Mouse (Mus musculus) ES-Bruce4 (cell line): ENCODE results near the gene Aym1. TPM values are rescaled to one million over a fixed set of nuclear protein-coding genes. Genes with fewer than 3 reads are reported as not detected.

ENCODE experiments used
- H3K27ac ChIP-seq: 2 replicates; pipeline ENCODE4 v1.5.1; 2012; ENCODE audit warnings: low read length, inconsistent platforms; ENCODE audit not compliant: insufficient read depth
- H3K27me3 ChIP-seq: 2 replicates; pipeline ENCODE4 v1.6.1; 2012; ENCODE audit warnings: mild to moderate bottlenecking, low read length, inconsistent platforms; ENCODE audit not compliant: control insufficient read depth, poor library complexity, insufficient read depth, severe bottlenecking
- H3K36me3 ChIP-seq: 2 replicates; pipeline ENCODE4 v1.6.1; 2012; ENCODE audit warnings: inconsistent platforms, mild to moderate bottlenecking, low read length, moderate library complexity; ENCODE audit not compliant: control insufficient read depth, poor library complexity, insufficient read depth, severe bottlenecking
- H3K4me1 ChIP-seq: one replicate; pipeline ENCODE4 v1.8.1; 2011; ENCODE audit warnings: low read length; ENCODE audit not compliant: control insufficient read depth, insufficient read depth
- H3K4me3 ChIP-seq: 2 replicates; pipeline ENCODE4 v1.5.1; 2011; ENCODE audit warnings: low read depth, mild to moderate bottlenecking, low read length
- H3K9ac ChIP-seq: 2 replicates; pipeline ENCODE4 v1.6.1; 2012; ENCODE audit warnings: low read depth, mild to moderate bottlenecking, inconsistent platforms; ENCODE audit not compliant: poor library complexity, severe bottlenecking
- H3K9me3 ChIP-seq: replicated peaks from 2 replicates; pipeline ENCODE4 v1.6.1; 2012; ENCODE audit warnings: mild to moderate bottlenecking, low read length, inconsistent platforms; ENCODE audit not compliant: control insufficient read depth, poor library complexity, insufficient read depth, severe bottlenecking
- CTCF ChIP-seq: IDR thresholded peaks from one replicate; pipeline ENCODE4 v1.8.1; 2011; ENCODE audit warnings: low read depth, low read length
- EP300 ChIP-seq: IDR thresholded peaks from 2 replicates; pipeline ENCODE4 v1.6.1; 2011; ENCODE audit warnings: low read depth, low read length; ENCODE audit not compliant: insufficient read depth
- POLR2A ChIP-seq: IDR thresholded peaks from one replicate; pipeline ENCODE4 v1.8.1; 2011; ENCODE audit warnings: low read length; ENCODE audit not compliant: insufficient read depth
- polyA plus RNA-seq: library from polyadenylated mRNA; stranded (reverse); fragments of >200 nt; gene quantifications from 2 replicates; pipeline ENCODE4 v1.2.4, GENCODE M21; 2011; ENCODE audit warnings: low read depth; ENCODE audit not compliant: missing spikeins, insufficient read depth, insufficient read length

Gene Aym1
- polyA plus RNA-seq: not detected in 2 replicates

DNA sequence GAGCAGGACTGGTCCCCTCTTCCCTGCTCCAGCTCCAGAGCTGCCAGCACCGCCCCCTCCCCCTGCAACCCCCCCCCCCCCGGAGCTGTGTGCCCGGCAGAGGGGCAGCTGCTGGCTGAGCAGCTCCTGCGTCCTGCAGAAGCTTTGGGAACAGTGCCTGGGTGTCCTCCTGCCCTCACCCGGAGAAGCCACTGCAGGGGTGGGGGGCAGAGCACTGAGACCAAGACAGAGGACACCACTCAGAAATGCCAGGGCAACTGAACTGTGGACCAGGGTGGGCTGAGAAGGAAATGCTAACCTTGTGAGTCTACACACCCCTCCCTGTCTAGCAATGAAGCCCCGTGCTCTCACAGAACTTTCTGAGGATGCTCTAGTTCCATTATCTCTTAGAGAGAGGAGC is at the start of gene Aym1:
TSS of gene Aym1 (plus strand) at position 109 of the 400 bp plus-strand sequence.
- Histone ChIP-seq H3K9me3 (no peaks in the 10 kb centered on the region), H3K9ac (no peak within 1 kb of the TSS), H3K27me3 (no peaks in the 10 kb centered on the region)

DNA sequence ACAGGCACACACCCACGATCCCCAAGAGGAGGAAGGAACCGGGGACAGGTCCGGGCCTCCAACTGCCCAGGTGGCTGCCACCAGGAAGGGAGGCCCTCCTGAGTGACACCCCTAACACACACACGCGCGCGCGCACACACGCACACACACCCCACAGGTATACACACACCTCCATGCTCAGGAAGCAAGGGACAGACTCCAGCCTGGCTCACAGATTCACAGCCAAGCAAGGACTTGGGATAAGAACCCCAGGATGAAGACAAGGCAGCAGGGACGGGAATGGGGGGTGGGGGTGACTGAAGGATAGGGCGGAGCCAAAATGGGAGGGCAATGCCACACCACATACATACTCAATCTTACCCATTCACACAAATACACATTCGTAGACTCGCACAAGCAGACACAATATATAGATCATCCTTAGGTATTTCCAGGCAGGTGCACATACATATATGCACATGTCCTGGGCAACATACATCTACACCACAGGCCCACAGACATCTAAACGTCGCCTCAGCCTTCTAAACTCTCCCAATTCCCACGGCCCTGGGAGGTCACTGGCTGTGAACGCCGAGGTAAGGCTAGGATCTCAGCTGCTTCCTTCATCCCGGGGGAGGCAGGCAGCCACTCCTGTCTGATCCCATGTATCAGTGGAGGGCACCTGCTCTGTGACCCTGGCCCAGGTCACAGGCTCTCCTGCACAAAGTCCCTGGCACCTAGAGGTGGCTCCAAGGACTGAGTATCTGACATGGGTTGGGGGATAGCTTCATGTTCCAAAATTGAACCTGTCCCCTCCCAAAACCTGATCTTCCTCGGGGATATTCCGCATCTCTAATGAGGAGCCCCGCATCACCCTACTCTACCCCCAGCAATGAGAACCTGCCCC is 47.4 kb upstream of the Aym1 start:
- Histone ChIP-seq H3K9me3 (no peaks in the 10 kb centered on the region), H3K27me3 (no peaks in the 10 kb centered on the region), H3K9ac (peak overlapping the region; percentile 62), H3K4me1 (peaks cover 1% of the 10 kb centered on the region), H3K36me3 (no peaks in the 10 kb centered on the region), H3K4me3 (peak overlapping the region; percentile 83), H3K27ac (no peak overlapping the region)
- no peak for TF ChIP-seq EP300
- no peak for TF ChIP-seq CTCF
- no peak for TF ChIP-seq POLR2A

More for the DNA sequence above, at the start of gene Aym1:
- H3K27ac ChIP-seq: no peak within 1 kb of the TSS
- no peak for TF ChIP-seq POLR2A
- no peak for TF ChIP-seq CTCF
- TF ChIP-seq EP300: no peak
- H3K4me1 ChIP-seq: peaks cover 7% of the 10 kb centered on the region
- no peaks in the 10 kb centered on the region for H3K36me3 ChIP-seq
- H3K4me3 ChIP-seq: 0 out of 2 replicates have a peak within 1 kb of the TSS, but pooled peaks have one; percentile 10

DNA sequence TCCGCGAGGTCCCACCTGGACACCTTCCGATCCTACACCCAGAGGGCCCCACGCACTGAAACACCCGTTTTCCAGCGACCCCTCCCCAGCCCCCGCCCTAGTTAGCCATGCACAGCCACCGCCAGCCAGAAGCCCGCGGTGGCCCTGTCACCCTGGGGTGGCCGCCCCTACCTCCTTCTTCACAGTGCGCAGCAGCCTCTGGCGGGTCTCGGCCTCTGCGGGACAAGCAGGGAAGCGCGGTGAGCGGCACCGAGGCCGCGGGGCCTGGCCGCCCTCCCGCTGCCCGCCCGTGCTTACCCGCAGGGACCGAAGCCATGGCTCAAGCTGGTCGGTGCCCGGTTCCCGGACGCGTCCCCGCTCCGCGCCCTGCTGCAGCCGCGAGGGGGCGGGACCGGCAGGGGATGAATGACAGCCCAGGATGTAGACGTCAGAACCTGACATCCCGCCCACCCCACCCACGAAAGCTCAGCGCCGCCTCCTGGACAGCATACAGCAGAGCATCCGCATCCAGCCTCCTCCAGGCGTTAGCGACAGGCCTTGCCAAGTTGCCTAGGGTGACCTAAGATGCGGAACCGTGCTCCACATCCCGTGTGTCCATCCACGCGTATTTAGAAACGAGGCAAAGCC is 46.6 kb upstream of the Aym1 start, which contains the start of gene Sgsm1:
TSS of gene Sgsm1 (minus strand) at position 410 of the 627 bp plus-strand sequence.
- H3K9ac ChIP-seq: peak within 1 kb of the TSS; percentile 62
- H3K27ac ChIP-seq: no peak within 1 kb of the TSS
- H3K4me3 ChIP-seq: peak within 1 kb of the TSS; percentile 83
- no peaks in the 10 kb centered on the region for H3K9me3 ChIP-seq
- H3K27me3 ChIP-seq: no peaks in the 10 kb centered on the region
- no peaks in the 10 kb centered on the region for H3K36me3 ChIP-seq
- H3K4me1 ChIP-seq: peaks cover 1% of the 10 kb centered on the region
- TF ChIP-seq CTCF (peak; percentile 62), POLR2A (no peak), EP300 (no peak)

DNA sequence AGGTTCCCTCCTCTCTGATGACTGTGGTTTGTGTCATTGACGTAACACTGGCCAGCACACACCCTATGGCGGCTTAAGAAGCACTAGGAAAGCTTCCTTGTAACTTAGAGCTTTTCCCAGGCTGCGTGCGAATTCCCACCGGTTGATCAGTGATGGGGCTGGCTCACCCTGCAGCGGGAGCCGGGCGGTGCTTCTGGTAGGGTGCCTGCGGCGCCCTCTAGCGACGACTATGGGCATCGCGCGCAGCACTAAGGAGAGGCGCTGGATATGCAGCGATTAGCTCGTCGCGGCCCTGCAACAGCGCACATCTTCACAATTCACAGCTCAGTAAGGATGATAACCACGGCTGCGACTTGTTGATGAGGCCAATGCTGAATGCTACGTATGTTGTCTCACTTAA is 43.1 kb upstream of the Aym1 start:
- Histone ChIP-seq H3K27me3 (no peaks in the 10 kb centered on the region), H3K36me3 (no peaks in the 10 kb centered on the region), H3K9me3 (no peaks in the 10 kb centered on the region), H3K4me3 (peak overlapping the region; percentile 33), H3K9ac (no peak overlapping the region), H3K27ac (no peak overlapping the region), H3K4me1 (peaks cover 1% of the 10 kb centered on the region)
- TF ChIP-seq EP300: 0 out of 2 replicates have a peak, but pooled peaks have one; percentile 5
- no peak for TF ChIP-seq POLR2A
- TF ChIP-seq CTCF: peak; percentile 92

DNA sequence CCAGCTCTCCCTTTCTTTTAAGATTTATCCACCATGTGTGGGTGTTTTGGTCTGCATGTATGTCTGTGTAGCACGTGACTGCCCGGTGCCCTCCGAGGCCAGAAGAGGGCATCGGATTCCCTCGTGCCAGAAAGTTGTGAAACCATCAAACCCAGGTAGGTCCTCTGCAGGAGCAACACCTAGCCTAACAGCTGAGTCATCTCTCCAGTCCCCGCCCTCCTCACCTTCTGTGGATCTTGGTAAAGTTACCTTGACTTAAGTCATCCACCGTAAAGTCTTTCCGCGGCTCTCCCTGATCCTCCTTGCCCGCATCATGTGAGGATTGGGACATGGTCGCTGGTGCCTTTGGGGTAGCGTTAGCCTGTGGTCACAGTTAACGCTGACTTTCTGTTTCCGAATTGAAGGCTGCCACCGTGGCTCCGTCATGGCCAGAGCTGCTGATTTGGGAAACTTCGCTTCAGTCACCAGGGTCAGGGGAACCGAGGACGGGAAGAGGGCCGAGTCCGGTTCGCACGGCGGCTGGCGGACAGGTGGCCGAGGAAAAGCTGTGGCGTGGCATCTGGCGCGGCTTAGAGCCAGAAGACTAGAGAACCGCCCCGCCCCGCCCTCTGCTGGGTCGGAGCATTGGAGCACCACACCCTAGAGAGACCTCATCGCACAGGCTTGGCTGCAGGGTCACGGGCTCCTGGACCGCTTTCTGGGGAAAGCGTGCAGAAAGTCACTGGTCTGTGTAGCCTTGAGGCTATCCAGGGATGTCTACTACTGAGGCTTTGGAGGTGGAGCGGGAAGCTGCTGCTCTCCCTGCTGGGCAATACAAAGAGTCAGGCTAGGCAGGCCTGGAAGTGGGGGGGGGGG is 33.1 kb upstream of the Aym1 start:
- peaks cover 2% of the 10 kb centered on the region; the same call in 1 of the 2 replicates for H3K36me3 ChIP-seq
- TF ChIP-seq CTCF: no peak
- TF ChIP-seq POLR2A: peak; percentile 23
- TF ChIP-seq EP300: peak; percentile 88
- H3K27ac ChIP-seq: peak overlapping the region; percentile 86
- no peaks in the 10 kb centered on the region for H3K9me3 ChIP-seq
- peaks cover 12% of the 10 kb centered on the region for H3K4me1 ChIP-seq
- peak overlapping the region; percentile 76 for H3K4me3 ChIP-seq
- no peaks in the 10 kb centered on the region for H3K27me3 ChIP-seq
- H3K9ac ChIP-seq: peak overlapping the region; percentile 32
